Mouse (Mus musculus) hindbrain, postnatal 0 days (tissue): ENCODE data around the gene Pex16. TPM values are rescaled to one million over a fixed set of nuclear protein-coding genes. Genes with fewer than 3 reads are reported as not detected.

Experiments
- ATAC-seq: fragments of 200-750 bp; cut with Nextera tagmentation; 2 replicates; pipeline ENCODE4 v1.8.0; 2017; ENCODE audit warnings: mild to moderate bottlenecking, moderate TSS enrichment, moderate library complexity
- DNase-seq: peaks from one replicate; pipeline ENCODE4 v3.0.0-alpha.2; 2015; ENCODE audit warnings: low spot score
- H3K27ac ChIP-seq: fragments of 300-500 bp; sonication (generic); 2 replicates; pipeline ENCODE4 v1.5.1; 2014; ENCODE audit warnings: mild to moderate bottlenecking
- H3K27me3 ChIP-seq: fragments of 300-500 bp; sonication (generic); 2 replicates; pipeline ENCODE4 v1.6.1; 2014; ENCODE audit warnings: low read length, mixed read lengths; ENCODE audit not compliant: insufficient read depth
- H3K36me3 ChIP-seq: fragments of 300-500 bp; sonication (generic); 2 replicates; pipeline ENCODE4 v1.6.1; 2014; ENCODE audit warnings: low read length, mixed read lengths; ENCODE audit not compliant: insufficient read depth
- H3K4me1 ChIP-seq: fragments of 300-500 bp; sonication (generic); 2 replicates; pipeline ENCODE4 v1.6.1; 2014; ENCODE audit warnings: antibody characterized with exemption, low read length, mixed read lengths; ENCODE audit not compliant: insufficient read depth
- H3K4me2 ChIP-seq: fragments of 300-500 bp; sonication (generic); 2 replicates; pipeline ENCODE4 v1.6.1; 2014; ENCODE audit warnings: low read depth, mild to moderate bottlenecking, low read length, moderate library complexity, mixed read lengths
- H3K4me3 ChIP-seq: fragments of 300-500 bp; sonication (generic); 2 replicates; pipeline ENCODE4 v1.5.1; 2014; ENCODE audit warnings: low read length
- H3K9ac ChIP-seq: fragments of 300-500 bp; sonication (generic); replicated peaks from 2 replicates; pipeline ENCODE4 v1.6.1; 2014; ENCODE audit warnings: mild to moderate bottlenecking, low read length, moderate library complexity, mixed read lengths
- H3K9me3 ChIP-seq: fragments of 300-500 bp; sonication (generic); 2 replicates; pipeline ENCODE4 v1.6.1; 2016; ENCODE audit warnings: low read length, mixed read lengths
- CTCF ChIP-seq: IDR thresholded peaks from 2 replicates; pipeline ENCODE4 v1.5.1; 2016; ENCODE audit warnings: antibody characterized with exemption, control low read depth, low read depth
- WGBS: fragments of 180-500 bp; shearing (Covaris S2); extraction: QIAGEN DNeasy Blood & Tissue Kit; methylation state at CpG from one replicate; pipeline ENCODE4 v1.1.7; 2014; 5-methylcytosine and 5-hydroxymethylcytosine counted together
- polyA plus RNA-seq: library from polyadenylated mRNA; unstranded; fragments of >200 nt; fragmentation: Nextera tagmentation; extraction: Ambion mirVana; gene quantifications from 2 replicates; pipeline ENCODE4 v1.2.1, GENCODE M21; 2015
- total RNA-seq: library from RNA; depleted of rRNA; stranded (reverse); fragments of >200 nt; gene quantifications from 2 replicates; pipeline ENCODE4 v1.2.3, GENCODE M21; 2014

The Pex16 gene
- total and polyA plus RNA-seq, 2 experiments from 2014 or later: 35.2 to 44.3 TPM

- H3K4me1 ChIP-seq: peaks cover 15% of the 10 kb centered on the region
- no peaks in the 10 kb centered on the region for H3K27me3 ChIP-seq
- ATAC-seq: peak; percentile 55
- no peak overlapping the region; the same call in 1 of the 2 replicates for H3K9ac ChIP-seq
- H3K27ac ChIP-seq: peak overlapping the region; percentile 86
- no peaks in the 10 kb centered on the region for H3K9me3 ChIP-seq
- H3K4me3 ChIP-seq: no peak overlapping the region
- WGBS: 40% methylated on average over 4 of the region's 4 CpGs
- no peak for TF ChIP-seq CTCF
- peak; percentile 68 for DNase-seq
- no peak overlapping the region for H3K4me2 ChIP-seq
- H3K36me3 ChIP-seq: peaks cover 26% of the 10 kb centered on the region
These were observed 28.3 kb downstream of the Pex16 start for GRCm38 (mm10) chr2:92402591-92403326.

GRCm38 (mm10) chr2:92403776-92404319 lies 29.4 kb downstream of the Pex16 start:
- ATAC-seq: no peak
- Histone ChIP-seq H3K27ac (peak overlapping the region; percentile 86), H3K4me2 (no peak overlapping the region), H3K9ac (no peak overlapping the region), H3K4me3 (no peak overlapping the region), H3K36me3 (peaks cover 35% of the 10 kb centered on the region), H3K9me3 (no peaks in the 10 kb centered on the region), H3K4me1 (peaks cover 15% of the 10 kb centered on the region), H3K27me3 (no peaks in the 10 kb centered on the region)
- DNase-seq: no peak
- TF ChIP-seq CTCF: no peak
- 91% methylated on average over 5 of the region's 5 CpGs for WGBS

DNA sequence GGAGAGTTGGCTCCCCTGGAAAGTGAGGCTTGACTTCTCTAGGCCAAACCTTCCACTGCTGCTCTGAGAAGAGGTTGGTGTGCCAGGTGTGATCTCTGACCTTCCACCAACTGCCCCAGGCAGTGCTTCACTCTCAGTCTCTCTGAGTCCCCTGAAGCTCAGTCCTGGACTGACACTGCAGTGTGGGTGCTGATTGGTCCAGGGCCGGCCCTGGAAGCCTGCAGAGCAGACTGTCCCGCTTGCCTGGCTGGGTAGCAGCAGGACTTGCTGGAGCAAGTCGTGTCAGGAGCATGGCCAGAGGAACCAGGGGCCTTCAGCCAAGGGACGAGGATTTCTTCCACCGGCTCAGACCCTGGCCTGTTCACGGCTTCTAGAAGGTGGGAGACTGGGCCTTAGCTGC lies 30.3 kb downstream of the Pex16 start:
- Histone ChIP-seq H3K27me3 (no peaks in the 10 kb centered on the region), H3K4me2 (no peak overlapping the region), H3K4me1 (peaks cover 9% of the 10 kb centered on the region), H3K36me3 (peaks cover 44% of the 10 kb centered on the region), H3K9ac (no peak overlapping the region), H3K27ac (no peak overlapping the region), H3K9me3 (no peaks in the 10 kb centered on the region), H3K4me3 (no peak overlapping the region)
- no peak for TF ChIP-seq CTCF
- ATAC-seq (no peak), DNase-seq (no peak)
- 77% methylated on average over 6 of the region's 6 CpGs for WGBS

GRCm38 (mm10) chr2:92405687-92406086 lies 31.2 kb downstream of the Pex16 start:
- Histone ChIP-seq H3K4me3 (no peak overlapping the region), H3K9ac (no peak overlapping the region), H3K4me2 (no peak overlapping the region), H3K9me3 (no peaks in the 10 kb centered on the region), H3K4me1 (peaks cover 9% of the 10 kb centered on the region), H3K27me3 (no peaks in the 10 kb centered on the region), H3K36me3 (peaks cover 54% of the 10 kb centered on the region), H3K27ac (no peak overlapping the region; the same call in 1 of the 2 replicates)
- DNase-seq (no peak), ATAC-seq (no peak)
- 43% methylated on average over 7 of the region's 7 CpGs for WGBS
- no peak for TF ChIP-seq CTCF

GRCm38 (mm10) chr2:92408309-92409045 lies 34.0 kb downstream of the Pex16 start:
- Histone ChIP-seq H3K36me3 (peaks cover 80% of the 10 kb centered on the region), H3K27ac (no peak overlapping the region), H3K9ac (no peak overlapping the region), H3K9me3 (no peaks in the 10 kb centered on the region), H3K4me3 (no peak overlapping the region), H3K27me3 (no peaks in the 10 kb centered on the region), H3K4me2 (no peak overlapping the region), H3K4me1 (no peaks in the 10 kb centered on the region; the same call in 1 of the 2 replicates)
- ATAC-seq (no peak), DNase-seq (no peak)
- WGBS: 86% methylated on average over 18 of the region's 18 CpGs
- no peak for TF ChIP-seq CTCF

DNA sequence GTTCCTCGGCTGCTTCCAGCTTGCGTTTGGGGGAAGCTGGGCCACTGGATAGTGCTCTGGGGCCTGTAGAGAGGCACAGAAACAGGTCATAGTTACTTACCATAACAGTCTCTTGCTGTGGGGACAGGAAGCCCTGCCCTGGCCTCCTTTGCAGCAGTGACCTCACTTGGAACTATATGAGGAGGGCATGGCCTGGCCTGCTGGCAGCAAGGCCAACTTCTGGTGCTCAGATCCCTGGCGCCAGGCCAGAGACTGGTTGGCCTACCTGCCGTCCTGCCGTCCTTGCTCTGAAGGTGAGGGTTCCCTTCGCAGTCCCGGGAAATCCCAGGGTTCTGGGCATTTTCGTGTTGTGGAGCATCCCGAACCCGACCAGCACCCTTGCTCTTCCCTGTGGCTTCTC lies 37.2 kb downstream of the Pex16 start:
- Histone ChIP-seq H3K4me1 (no peaks in the 10 kb centered on the region), H3K4me2 (no peak overlapping the region), H3K27me3 (no peaks in the 10 kb centered on the region), H3K9ac (no peak overlapping the region), H3K4me3 (no peak overlapping the region), H3K36me3 (peaks cover 89% of the 10 kb centered on the region), H3K27ac (no peak overlapping the region), H3K9me3 (no peaks in the 10 kb centered on the region)
- WGBS: 92% methylated on average over 10 of the region's 10 CpGs
- DNase-seq (no peak), ATAC-seq (no peak)
- no peak for TF ChIP-seq CTCF
